Mouse (Mus musculus) ES-E14 (cell line): ENCODE results near the gene Chaf1a.

Experiments
- HCFC1 ChIP-seq: IDR thresholded peaks from 2 replicates; pipeline ENCODE4 v1.6.1; 2012; ENCODE audit warnings: low read length, inconsistent platforms, borderline replicate concordance; ENCODE audit not compliant: insufficient read depth
- MAFK ChIP-seq: IDR thresholded peaks from 2 replicates; pipeline ENCODE4 v1.6.1; 2014; ENCODE audit warnings: mild to moderate bottlenecking, low read depth, low read length, inconsistent platforms; ENCODE audit not compliant: insufficient read depth

GRCm38 (mm10) chr17:56103465-56104285 lies 63.4 kb downstream of the Chaf1a start:
- TF ChIP-seq HCFC1: no peak
- no peak for TF ChIP-seq MAFK
